Comparison of ENCODE assay signal across 8 mouse cellular contexts in genomic region chr15:9140684-9141171, GRCm38 (mm10). TPM values are rescaled to one million over a fixed set of nuclear protein-coding genes. Genes with fewer than 3 reads are reported as not detected.
DNase-seq lines count a peak whose midpoint lies in the region; ATAC-seq lines count a peak whose summit lies in the region.

No protein-coding gene starts in this region.

- no peaks in the 10 kb centered on the region for H3K9me3 ChIP-seq in heart, embryonic 11.5 days (replicated peaks; ENCODE audit: control insufficient read depth, low read length)
- H3K9me3 ChIP-seq in hindbrain, embryonic 12.5 days (replicated peaks), result no peaks in the 10 kb centered on the region
- no peaks in the 10 kb centered on the region for H3K9me3 ChIP-seq in limb, embryonic 15.5 days
- H3K9me3 ChIP-seq in midbrain, embryonic 15.5 days, result no peaks in the 10 kb centered on the region

- peak overlapping the region; percentile 74 for H3K27ac ChIP-seq in heart, embryonic 11.5 days (ENCODE audit: low read depth, low read length)
- peak overlapping the region; percentile 85 for H3K27ac ChIP-seq in hindbrain, embryonic 12.5 days
- H3K27ac ChIP-seq in limb, embryonic 15.5 days, result peak overlapping the region; percentile 80
- H3K27ac ChIP-seq in midbrain, embryonic 15.5 days, result peak overlapping the region; percentile 89

- under 1% methylated on average over 37 of the region's 37 CpGs for WGBS in heart, embryonic 11.5 days (ENCODE audit: insufficient replicate concordance)
- WGBS in hindbrain, embryonic 12.5 days, result under 1% methylated on average over 36 of the region's 37 CpGs
- WGBS in limb, embryonic 15.5 days, result 0% methylated on average over 36 of the region's 37 CpGs
- under 1% methylated on average over 36 of the region's 37 CpGs for WGBS in midbrain, embryonic 15.5 days

- H3K4me2 ChIP-seq in heart, embryonic 11.5 days, result peak overlapping the region; percentile 81
- H3K4me2 ChIP-seq in hindbrain, embryonic 12.5 days (replicated peaks), result peak overlapping the region; percentile 82
- peak overlapping the region; percentile 60 for H3K4me2 ChIP-seq in limb, embryonic 15.5 days
- H3K4me2 ChIP-seq in midbrain, embryonic 15.5 days, result peak overlapping the region; percentile 86

- DNase-seq in heart, postnatal 4 days, result no peak
- DNase-seq in adrenal gland, adult 8-10 months, result no peak

- peaks cover 7% of the 10 kb centered on the region; the same call in 1 of the 2 replicates for H3K4me1 ChIP-seq in heart, embryonic 11.5 days (ENCODE audit: control insufficient read depth, insufficient read depth, low read length)
- H3K4me1 ChIP-seq in hindbrain, embryonic 12.5 days, result peaks cover 16% of the 10 kb centered on the region
- H3K4me1 ChIP-seq in limb, embryonic 15.5 days, result peaks cover 22% of the 10 kb centered on the region
- H3K4me1 ChIP-seq in midbrain, embryonic 15.5 days, result peaks cover 23% of the 10 kb centered on the region

- no peaks in the 10 kb centered on the region for H3K27me3 ChIP-seq in heart, embryonic 11.5 days (ENCODE audit: control insufficient read depth, insufficient read depth, low read length)
- no peaks in the 10 kb centered on the region for H3K27me3 ChIP-seq in hindbrain, embryonic 12.5 days
- no peaks in the 10 kb centered on the region for H3K27me3 ChIP-seq in limb, embryonic 15.5 days
- H3K27me3 ChIP-seq in midbrain, embryonic 15.5 days (replicated peaks), result no peaks in the 10 kb centered on the region

- ATAC-seq in heart, embryonic 11.5 days (replicated peaks; ENCODE audit: insufficient number of reproducible peaks, low FRiP score, low TSS enrichment), result peak; percentile 69
- ATAC-seq in CD4-positive, CD25-positive, alpha-beta regulatory T cell, adult 4 months, result peak; percentile 42
- peak; percentile 60 for ATAC-seq in common myeloid progenitor, adult 5-6 weeks (replicated peaks; ENCODE audit: low read depth, poor library complexity, severe bottlenecking)
- ATAC-seq in hindbrain, embryonic 12.5 days (ENCODE audit: low FRiP score), result peak; percentile 94
- ATAC-seq in limb, embryonic 15.5 days (ENCODE audit: insufficient number of reproducible peaks, low FRiP score, low TSS enrichment, low read depth), result peak; percentile 68
- ATAC-seq in midbrain, embryonic 15.5 days (replicated peaks), result peak; percentile 93

- H3K9ac ChIP-seq in heart, embryonic 11.5 days (ENCODE audit: low read depth, low read length), result peak overlapping the region; percentile 86
- H3K9ac ChIP-seq in hindbrain, embryonic 12.5 days, result peak overlapping the region; percentile 82
- H3K9ac ChIP-seq in limb, embryonic 15.5 days, result peak overlapping the region; percentile 79
- peak overlapping the region; percentile 92 for H3K9ac ChIP-seq in midbrain, embryonic 15.5 days

- H3K4me3 ChIP-seq in heart, embryonic 11.5 days (ENCODE audit: low read depth, low read length), result peak overlapping the region; percentile 94
- H3K4me3 ChIP-seq in hindbrain, embryonic 12.5 days, result peak overlapping the region; percentile 91
- H3K4me3 ChIP-seq in limb, embryonic 15.5 days, result peak overlapping the region; percentile 80
- peak overlapping the region; percentile 93 for H3K4me3 ChIP-seq in midbrain, embryonic 15.5 days

- H3K36me3 ChIP-seq in heart, embryonic 11.5 days (ENCODE audit: control insufficient read depth, insufficient read depth, low read length), result peaks cover 8% of the 10 kb centered on the region
- H3K36me3 ChIP-seq in hindbrain, embryonic 12.5 days, result peaks cover 23% of the 10 kb centered on the region
- peaks cover 23% of the 10 kb centered on the region for H3K36me3 ChIP-seq in limb, embryonic 15.5 days
- peaks cover 6% of the 10 kb centered on the region; the same call in 1 of the 2 replicates for H3K36me3 ChIP-seq in midbrain, embryonic 15.5 days (replicated peaks)

RNA-seq across cellular contexts. Expression of gene Lmbrd2, which starts 0.4 kb away (rescaled TPM):
- 3.4 and 4.3 TPM in 2 replicates for polyA plus RNA-seq in heart, embryonic 11.5 days (2014; fragmentation: Nextera tagmentation; extraction: Ambion mirVana)
- 10 to 100 TPM; 17.4 to 18.0 TPM for total RNA-seq in heart, postnatal 4 days (2021)
- 1 to 10 TPM; 4.2 to 4.9 TPM for polyA plus RNA-seq in CD4-positive, CD25-positive, alpha-beta regulatory T cell, adult 4 months (2017; shearing (Covaris generic))
- 5.3 and 10.5 TPM in 2 replicates for total RNA-seq in common myeloid progenitor, adult 5-6 weeks (2017)
- 3.0 and 3.4 TPM in 2 replicates for polyA plus RNA-seq in hindbrain, embryonic 12.5 days (2016; fragmentation: Nextera tagmentation; extraction: Ambion mirVana)
- polyA plus RNA-seq in limb, embryonic 15.5 days (2015; fragmentation: Nextera tagmentation; extraction: Ambion mirVana), result 2.2 and 2.4 TPM in 2 replicates
- polyA plus RNA-seq in midbrain, embryonic 15.5 days (2015; fragmentation: Nextera tagmentation; extraction: Ambion mirVana), result 3.3 and 4.3 TPM in 2 replicates
- 10 to 100 TPM; 26.3 to 35.9 (median 34.2) TPM for total RNA-seq in adrenal gland, adult 8-10 months (2022)

RNA-seq across cellular contexts. Expression of gene Skp2, which starts 14.5 kb away (rescaled TPM):
- 53.3 and 55.0 TPM in 2 replicates for polyA plus RNA-seq in heart, embryonic 11.5 days (2014; fragmentation: Nextera tagmentation; extraction: Ambion mirVana)
- 1 to 10 TPM; 9.3 to 9.9 TPM for total RNA-seq in heart, postnatal 4 days (2021)
- polyA plus RNA-seq in CD4-positive, CD25-positive, alpha-beta regulatory T cell, adult 4 months (2017; shearing (Covaris generic)), result 1 to 10 TPM; 4.4 to 7.8 TPM
- total RNA-seq in common myeloid progenitor, adult 5-6 weeks (2017), result 19.1 and 20.0 TPM in 2 replicates
- 71.7 and 74.7 TPM in 2 replicates for polyA plus RNA-seq in hindbrain, embryonic 12.5 days (2016; fragmentation: Nextera tagmentation; extraction: Ambion mirVana)
- polyA plus RNA-seq in limb, embryonic 15.5 days (2015; fragmentation: Nextera tagmentation; extraction: Ambion mirVana), result 64.6 and 68.9 TPM in 2 replicates
- 19.7 and 21.5 TPM in 2 replicates for polyA plus RNA-seq in midbrain, embryonic 15.5 days (2015; fragmentation: Nextera tagmentation; extraction: Ambion mirVana)
- total RNA-seq in adrenal gland, adult 8-10 months (2022), result 1 to 10 TPM; 3.1 to 4.3 (median 3.6) TPM

Comparison
In these comparisons a context has a peak if more than half of its experiments do, and no peak if none do; other contexts are left out.
1. ATAC-seq: peak in every context shown above with its lines; median percentile 94 in hindbrain, embryonic 12.5 days; 93 in midbrain, embryonic 15.5 days; 69 in heart, embryonic 11.5 days; 68 in limb, embryonic 15.5 days; 60 in common myeloid progenitor, adult 5-6 weeks; 42 in CD4-positive, CD25-positive, alpha-beta regulatory T cell, adult 4 months.